In genomic region chr5:122397495-122397894, GRCm38 (mm10) we compare ENCODE assay signal across 14 mouse cellular contexts. TPM values are rescaled to one million over a fixed set of nuclear protein-coding genes. Genes with fewer than 3 reads are reported as not detected.
A peak's percentile ranks its signal among the peaks of the same experiment; 100 is the strongest.
DNase-seq lines count a peak whose midpoint lies in the region; ATAC-seq and TF ChIP-seq lines count a peak whose summit lies in the region.
"Had no signal": no experiment of that assay in that cellular context is flagged by ENCODE, and none has a peak within 500 bp of the region (broad histone marks: within the 10 kb centered on the region; RNA-seq: fewer than 3 reads in every experiment).

No protein-coding gene starts in this region.

- ATAC-seq in kidney, embryonic 15.5 days (replicated peaks; ENCODE audit: low FRiP score) = no peak
- ATAC-seq in lung, postnatal 0 days = no peak
- ATAC-seq: activated CD4-positive, CD25-positive, alpha-beta regulatory T cell, adult 4 months; forebrain, embryonic 16.5 days; hindbrain, embryonic 16.5 days; midbrain, embryonic 13.5 days had no signal

- peak in 1 of 2 experiments; percentile 34 for DNase-seq in heart, adult 2 months
- no peak for DNase-seq in heart, postnatal 14 days
- DNase-seq in kidney, adult 9 months = no peak
- DNase-seq in lung, postnatal 0 days (ENCODE audit: low spot score) = no peak
- DNase-seq in lung, postnatal 36 days = no peak
- DNase-seq in natural killer cell, adult 2 months (ENCODE audit: low spot score in 2 of 2) = peak; percentile 45 to 50
- DNase-seq in urinary bladder, postnatal 10 days (ENCODE audit: low spot score) = no peak

- no peak overlapping the region for H3K4me2 ChIP-seq in kidney, embryonic 15.5 days
- no peak overlapping the region for H3K4me2 ChIP-seq in lung, postnatal 0 days (replicated peaks; ENCODE audit: low read depth, low read length)
- H3K4me2 ChIP-seq: midbrain, embryonic 13.5 days had no signal

- peaks cover 17% of the 10 kb centered on the region for H3K36me3 ChIP-seq in heart, adult 2 months (ENCODE audit: control insufficient read depth, insufficient read depth, low read length)
- peaks cover 63% of the 10 kb centered on the region for H3K36me3 ChIP-seq in kidney, embryonic 15.5 days
- peaks cover 10% of the 10 kb centered on the region; the same call in 1 of the 2 replicates for H3K36me3 ChIP-seq in lung, postnatal 0 days (ENCODE audit: insufficient read depth, low read length)

- no peaks in the 10 kb centered on the region for H3K9me3 ChIP-seq in kidney, embryonic 15.5 days (replicated peaks)
- no peaks in the 10 kb centered on the region for H3K9me3 ChIP-seq in lung, postnatal 0 days (ENCODE audit: low read length)
- H3K9me3 ChIP-seq: heart, embryonic 10.5 days; midbrain, embryonic 13.5 days had no signal

- TF ChIP-seq CTCF in heart, adult 2 months (IDR thresholded peaks at IDR 0.05) = no peak
- no peak for TF ChIP-seq CTCF in lung, postnatal 0 days (IDR thresholded peaks at IDR 0.05)

- H3K4me3 ChIP-seq in heart, adult 2 months = peak overlapping the region; percentile 7
- no peak overlapping the region for H3K4me3 ChIP-seq in kidney, embryonic 15.5 days (replicated peaks)
- H3K4me3 ChIP-seq in lung, postnatal 0 days (ENCODE audit: low read depth, low read length) = no peak overlapping the region
- H3K4me3 ChIP-seq: midbrain, embryonic 13.5 days; myocyte had no signal

- no peaks in the 10 kb centered on the region for H3K27me3 ChIP-seq in heart, adult 2 months (ENCODE audit: control insufficient read depth, insufficient read depth, low read length)
- H3K27me3 ChIP-seq in kidney, embryonic 15.5 days = no peaks in the 10 kb centered on the region
- H3K27me3 ChIP-seq in lung, postnatal 0 days (replicated peaks; ENCODE audit: insufficient read depth, low read length) = no peaks in the 10 kb centered on the region
- H3K27me3 ChIP-seq: midbrain, embryonic 13.5 days had no signal

- TF ChIP-seq EP300 in heart, adult 2 months (IDR thresholded peaks at IDR 0.05; ENCODE audit: insufficient read depth, low read depth, low read length) = no peak
- no peak for TF ChIP-seq EP300 in lung, postnatal 0 days (IDR thresholded peaks at IDR 0.05)

- H3K4me1 ChIP-seq in heart, adult 2 months (ENCODE audit: control insufficient read depth, insufficient read depth, low read length) = peaks cover 27% of the 10 kb centered on the region
- H3K4me1 ChIP-seq in kidney, embryonic 15.5 days = peaks cover 21% of the 10 kb centered on the region
- H3K4me1 ChIP-seq in lung, postnatal 0 days (ENCODE audit: insufficient read depth, low read depth, low read length) = peaks cover 2% of the 10 kb centered on the region; the same call in 1 of the 2 replicates

- no peak for TF ChIP-seq POLR2A in heart, adult 2 months (IDR thresholded peaks at IDR 0.05; ENCODE audit: insufficient read depth, low read depth, low read length)

- WGBS in heart, adult 2 months = 57% methylated on average over 8 of the region's 8 CpGs
- 89% methylated on average over 8 of the region's 8 CpGs for WGBS in kidney, embryonic 15.5 days
- WGBS in lung, postnatal 0 days = 87% methylated on average over 8 of the region's 8 CpGs

- no peak overlapping the region for H3K9ac ChIP-seq in heart, adult 2 months (ENCODE audit: low read depth, low read length)
- H3K9ac ChIP-seq in kidney, embryonic 15.5 days = no peak overlapping the region
- H3K9ac ChIP-seq in lung, postnatal 0 days (replicated peaks; ENCODE audit: low read depth) = no peak overlapping the region
- H3K9ac ChIP-seq: midbrain, embryonic 13.5 days had no signal

- intact Hi-C loops in heart, adult 2 months (cut with DNase I) = no loop called here
- intact Hi-C loops in heart, postnatal 14 days (cut with DNase I) = no loop called here

- peaks cover 10% of the 10 kb centered on the region; the same call in 1 of the 2 replicates for H3K79me2 ChIP-seq in heart, adult 2 months (replicated peaks; ENCODE audit: control insufficient read depth, insufficient read depth, low read length)

- peak overlapping the region; percentile 90 for H3K27ac ChIP-seq in heart, adult 2 months
- H3K27ac ChIP-seq in kidney, embryonic 15.5 days = peak overlapping the region; percentile 78; the same call in 1 of the 2 replicates
- H3K27ac ChIP-seq in lung, postnatal 0 days (ENCODE audit: low read length) = peak overlapping the region; percentile 68
- H3K27ac ChIP-seq: midbrain, embryonic 13.5 days had no signal

RNA-seq across cellular contexts. Expression of gene Arpc3, which starts 5.8 kb away (rescaled TPM):
- 10 to 100 TPM; 91.5 to 98.7 TPM for total RNA-seq in heart, adult 2 months (2021)
- polyA plus RNA-seq in heart, adult 2 months (2012; rRNA removed) = 89.6 and 97.1 TPM in 2 replicates
- total RNA-seq in heart, postnatal 14 days (2021) = 100 to 1,000 TPM; 104 to 115 TPM
- polyA plus RNA-seq in kidney, embryonic 15.5 days (2015; fragmentation: Nextera tagmentation; extraction: Ambion mirVana) = 131 and 169 TPM in 2 replicates
- polyA plus RNA-seq in lung, postnatal 0 days (2015; fragmentation: Nextera tagmentation; extraction: Ambion mirVana) = 169 and 177 TPM in 2 replicates

RNA-seq across cellular contexts. Expression of gene Anapc7, which starts 24.0 kb away (rescaled TPM):
- 10 to 100 TPM; 25.9 to 27.1 TPM for total RNA-seq in heart, adult 2 months (2021)
- polyA plus RNA-seq in heart, adult 2 months (2012; rRNA removed) = 23.2 and 25.4 TPM in 2 replicates
- 10 to 100 TPM; 33.9 to 37.5 TPM for total RNA-seq in heart, postnatal 14 days (2021)
- 44.4 and 46.9 TPM in 2 replicates for polyA plus RNA-seq in kidney, embryonic 15.5 days (2015; fragmentation: Nextera tagmentation; extraction: Ambion mirVana)
- 25.2 and 26.5 TPM in 2 replicates for polyA plus RNA-seq in lung, postnatal 0 days (2015; fragmentation: Nextera tagmentation; extraction: Ambion mirVana)

RNA-seq across cellular contexts. Expression of gene Fam216a, which starts 25.3 kb away (rescaled TPM):
- total RNA-seq in heart, adult 2 months (2021) = 10 to 100 TPM; 11.1 to 12.3 TPM
- polyA plus RNA-seq in heart, adult 2 months (2012; rRNA removed) = 10.7 and 15.3 TPM in 2 replicates
- 10 to 100 TPM; 15.1 to 16.5 TPM for total RNA-seq in heart, postnatal 14 days (2021)
- polyA plus RNA-seq in kidney, embryonic 15.5 days (2015; fragmentation: Nextera tagmentation; extraction: Ambion mirVana) = 57.6 and 63.6 TPM in 2 replicates
- 41.0 and 42.1 TPM in 2 replicates for polyA plus RNA-seq in lung, postnatal 0 days (2015; fragmentation: Nextera tagmentation; extraction: Ambion mirVana)

RNA-seq across cellular contexts. Expression of gene Gpn3, which starts 25.8 kb away (rescaled TPM):
- 10 to 100 TPM; 23.5 to 28.0 TPM for total RNA-seq in heart, adult 2 months (2021)
- polyA plus RNA-seq in heart, adult 2 months (2012; rRNA removed) = 19.2 and 19.8 TPM in 2 replicates
- total RNA-seq in heart, postnatal 14 days (2021) = 10 to 100 TPM; 23.1 to 25.6 TPM
- 69.7 and 74.6 TPM in 2 replicates for polyA plus RNA-seq in kidney, embryonic 15.5 days (2015; fragmentation: Nextera tagmentation; extraction: Ambion mirVana)
- polyA plus RNA-seq in lung, postnatal 0 days (2015; fragmentation: Nextera tagmentation; extraction: Ambion mirVana) = 61.2 and 69.2 TPM in 2 replicates

RNA-seq across cellular contexts. Expression of gene Vps29, which starts 43.3 kb away (rescaled TPM):
- total RNA-seq in heart, adult 2 months (2021) = 10 to 100 TPM; 85.4 to 91.4 TPM
- 39.2 and 70.9 TPM in 2 replicates for polyA plus RNA-seq in heart, adult 2 months (2012; rRNA removed)
- 100 to 1,000 TPM in 1 of 2 experiments, 10 to 100 TPM in 1; 86.7 to 103 TPM for total RNA-seq in heart, postnatal 14 days (2021)
- 218 and 230 TPM in 2 replicates for polyA plus RNA-seq in kidney, embryonic 15.5 days (2015; fragmentation: Nextera tagmentation; extraction: Ambion mirVana)
- polyA plus RNA-seq in lung, postnatal 0 days (2015; fragmentation: Nextera tagmentation; extraction: Ambion mirVana) = 189 and 193 TPM in 2 replicates

Comparison
In these comparisons a context has a peak if more than half of its experiments do, and no peak if none do; other contexts are left out.
1. DNase-seq: peak in natural killer cell, adult 2 months (2 of 2); none in heart, postnatal 14 days (0 of 2), kidney, adult 9 months (single experiment), lung, postnatal 0 days (single experiment), lung, postnatal 36 days (single experiment) and urinary bladder, postnatal 10 days (single experiment).
2. Peak in every context shown above with its lines, with median percentiles within 50 percentile points of each other: H3K27ac ChIP-seq.